Mouse (Mus musculus): ENCODE measurements around the gene Apela. TPM values are rescaled to one million over a fixed set of nuclear protein-coding genes. Genes with fewer than 3 reads are reported as not detected.

The Apela gene
- 90.5 and 96.4 TPM in 2 replicates for polyA plus RNA-seq (2011; ENCODE audit: insufficient read depth, insufficient read length, low read depth, missing spikeins)

DNA sequence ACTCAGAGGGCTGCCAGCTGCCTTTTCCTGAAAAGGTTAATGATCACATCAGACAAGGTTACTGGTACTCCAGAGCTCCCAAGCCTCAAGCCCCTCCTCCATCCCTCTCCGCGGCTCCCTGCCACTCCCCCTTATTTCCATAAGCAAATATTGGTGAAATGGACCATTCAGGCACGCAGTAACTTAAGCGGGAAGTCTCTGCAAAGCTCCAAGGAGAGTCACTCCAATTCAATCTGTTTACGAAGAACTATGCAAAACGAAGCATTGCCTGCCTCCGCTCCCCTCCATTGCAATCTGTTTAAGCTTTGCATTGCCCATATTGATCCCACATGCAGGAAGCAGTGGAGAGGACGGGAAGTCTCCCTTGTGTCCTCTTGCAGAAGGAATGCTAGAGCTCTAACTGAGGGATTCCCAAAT, at the start of gene Apela:
Apela (minus strand) TSS at position 220 of the 417 bp plus-strand sequence.
- peaks cover 5% of the 10 kb centered on the region; the same call in 1 of the 2 replicates for H3K36me3 ChIP-seq (ENCODE audit: control insufficient read depth, insufficient read depth, low read length, poor library complexity, severe bottlenecking)

DNA sequence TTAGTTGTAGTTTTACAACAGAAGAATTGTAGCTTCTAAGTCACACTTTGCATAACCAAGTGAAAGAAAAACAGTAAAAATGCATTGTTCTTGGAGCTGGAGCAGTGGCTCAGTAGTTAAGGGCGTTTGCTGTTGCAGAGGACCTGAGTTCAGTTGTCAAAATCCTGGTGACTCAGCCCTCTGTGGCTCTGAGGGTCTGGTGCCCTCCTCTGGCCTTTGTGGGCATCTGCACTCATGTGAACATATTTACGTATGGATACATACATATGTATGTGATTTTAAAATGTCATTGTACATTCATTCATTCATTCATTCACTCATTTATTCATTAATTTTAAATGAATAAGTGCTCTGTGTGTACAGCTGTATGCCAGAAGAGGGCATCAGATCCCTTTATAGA, 48.5 kb upstream of the Apela start:
- H3K36me3 ChIP-seq (ENCODE audit: control insufficient read depth, insufficient read depth, low read length, poor library complexity, severe bottlenecking): no peaks in the 10 kb centered on the region
- no peaks in the 10 kb centered on the region for H3K4me1 ChIP-seq (ENCODE audit: control insufficient read depth, insufficient read depth, low read length)
- H3K27me3 ChIP-seq (ENCODE audit: control insufficient read depth, insufficient read depth, low read length, poor library complexity, severe bottlenecking): no peaks in the 10 kb centered on the region
- TF ChIP-seq POLR2A (IDR thresholded peaks at IDR 0.05; ENCODE audit: insufficient read depth, low read length) (no peak), CTCF (IDR thresholded peaks at IDR 0.05; ENCODE audit: low read depth, low read length) (peak; percentile 76), EP300 (IDR thresholded peaks at IDR 0.05; ENCODE audit: insufficient read depth, low read depth, low read length) (no peak)
- H3K9me3 ChIP-seq (replicated peaks; ENCODE audit: control insufficient read depth, insufficient read depth, low read length, poor library complexity, severe bottlenecking): no peaks in the 10 kb centered on the region
- no peak overlapping the region for H3K4me3 ChIP-seq (ENCODE audit: low read depth, low read length)
- no peak overlapping the region for H3K9ac ChIP-seq (ENCODE audit: low read depth, poor library complexity, severe bottlenecking)
- no peak overlapping the region for H3K27ac ChIP-seq (ENCODE audit: insufficient read depth, low read length)

More for the DNA sequence above, at the start of gene Apela:
- Histone ChIP-seq H3K27me3 (ENCODE audit: control insufficient read depth, insufficient read depth, low read length, poor library complexity, severe bottlenecking) (no peaks in the 10 kb centered on the region), H3K27ac (ENCODE audit: insufficient read depth, low read length) (peak within 1 kb of the TSS; percentile 92), H3K9me3 (replicated peaks; ENCODE audit: control insufficient read depth, insufficient read depth, low read length, poor library complexity, severe bottlenecking) (no peaks in the 10 kb centered on the region), H3K4me3 (ENCODE audit: low read depth, low read length) (peak within 1 kb of the TSS; percentile 79), H3K4me1 (ENCODE audit: control insufficient read depth, insufficient read depth, low read length) (no peaks in the 10 kb centered on the region), H3K9ac (ENCODE audit: low read depth, poor library complexity, severe bottlenecking) (peak within 1 kb of the TSS; percentile 95)
- TF ChIP-seq EP300 (IDR thresholded peaks at IDR 0.05; ENCODE audit: insufficient read depth, low read depth, low read length): peak; percentile 71
- no peak for TF ChIP-seq CTCF (IDR thresholded peaks at IDR 0.05; ENCODE audit: low read depth, low read length)
- peak; percentile 22 for TF ChIP-seq POLR2A (IDR thresholded peaks at IDR 0.05; ENCODE audit: insufficient read depth, low read length)

DNA sequence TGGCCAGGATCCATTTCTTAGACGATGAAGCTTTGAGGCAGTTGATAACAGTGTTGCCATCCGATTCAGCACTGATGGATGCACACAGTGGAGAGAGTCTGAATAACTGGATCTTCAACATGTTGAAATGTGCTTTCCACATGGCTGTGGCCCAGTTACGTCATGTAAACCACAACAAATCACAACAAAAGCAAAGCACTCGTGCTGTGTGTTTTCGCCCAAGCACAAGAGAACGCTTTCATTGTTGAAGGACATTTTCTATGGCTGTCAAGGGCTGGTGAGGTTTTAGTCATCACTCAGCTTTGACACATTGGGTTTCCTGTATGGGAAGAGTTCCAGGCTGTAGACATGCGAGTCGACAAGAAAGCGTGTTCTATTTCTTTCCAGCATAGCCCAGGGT, 43.6 kb upstream of the Apela start:
- Histone ChIP-seq H3K9ac (ENCODE audit: low read depth, poor library complexity, severe bottlenecking) (no peak overlapping the region), H3K27me3 (ENCODE audit: control insufficient read depth, insufficient read depth, low read length, poor library complexity, severe bottlenecking) (no peaks in the 10 kb centered on the region), H3K4me3 (ENCODE audit: low read depth, low read length) (no peak overlapping the region), H3K27ac (ENCODE audit: insufficient read depth, low read length) (no peak overlapping the region), H3K9me3 (replicated peaks; ENCODE audit: control insufficient read depth, insufficient read depth, low read length, poor library complexity, severe bottlenecking) (no peaks in the 10 kb centered on the region), H3K36me3 (ENCODE audit: control insufficient read depth, insufficient read depth, low read length, poor library complexity, severe bottlenecking) (no peaks in the 10 kb centered on the region), H3K4me1 (ENCODE audit: control insufficient read depth, insufficient read depth, low read length) (no peaks in the 10 kb centered on the region)
- no peak for TF ChIP-seq POLR2A (IDR thresholded peaks at IDR 0.05; ENCODE audit: insufficient read depth, low read length)
- no peak for TF ChIP-seq EP300 (IDR thresholded peaks at IDR 0.05; ENCODE audit: insufficient read depth, low read depth, low read length)
- TF ChIP-seq CTCF (IDR thresholded peaks at IDR 0.05; ENCODE audit: low read depth, low read length): no peak

DNA sequence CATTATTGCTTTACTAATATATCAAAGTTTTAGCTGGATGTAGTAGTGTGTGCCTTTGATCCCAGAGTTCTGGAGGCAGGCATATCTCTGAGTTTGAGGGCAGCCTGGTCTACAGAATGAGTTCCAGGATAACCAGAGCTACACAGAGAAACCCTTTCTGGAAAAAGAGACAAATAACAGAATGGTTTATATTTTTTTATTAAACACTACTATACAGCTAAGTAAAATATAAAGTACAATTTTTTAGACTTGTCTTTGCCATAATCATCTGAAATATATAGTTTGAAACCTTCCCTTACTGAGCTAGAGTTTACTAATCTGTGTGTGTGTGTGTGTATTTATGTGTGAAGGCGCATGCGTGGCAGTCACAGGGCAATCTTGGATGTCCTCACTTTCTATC, 37.6 kb upstream of the Apela start, which contains the start of gene Gm10663:
Gm10663 (plus strand) TSS at position 301 of the 400 bp plus-strand sequence.
- no peaks in the 10 kb centered on the region for H3K4me1 ChIP-seq (ENCODE audit: control insufficient read depth, insufficient read depth, low read length)
- no peak within 1 kb of the TSS for H3K4me3 ChIP-seq (ENCODE audit: low read depth, low read length)
- H3K9me3 ChIP-seq (replicated peaks; ENCODE audit: control insufficient read depth, insufficient read depth, low read length, poor library complexity, severe bottlenecking): no peaks in the 10 kb centered on the region
- no peaks in the 10 kb centered on the region for H3K36me3 ChIP-seq (ENCODE audit: control insufficient read depth, insufficient read depth, low read length, poor library complexity, severe bottlenecking)
- no peak within 1 kb of the TSS for H3K27ac ChIP-seq (ENCODE audit: insufficient read depth, low read length)
- no peak within 1 kb of the TSS for H3K9ac ChIP-seq (ENCODE audit: low read depth, poor library complexity, severe bottlenecking)
- no peaks in the 10 kb centered on the region for H3K27me3 ChIP-seq (ENCODE audit: control insufficient read depth, insufficient read depth, low read length, poor library complexity, severe bottlenecking)
- TF ChIP-seq EP300 (IDR thresholded peaks at IDR 0.05; ENCODE audit: insufficient read depth, low read depth, low read length) (no peak), POLR2A (IDR thresholded peaks at IDR 0.05; ENCODE audit: insufficient read depth, low read length) (no peak), CTCF (IDR thresholded peaks at IDR 0.05; ENCODE audit: low read depth, low read length) (no peak)

DNA sequence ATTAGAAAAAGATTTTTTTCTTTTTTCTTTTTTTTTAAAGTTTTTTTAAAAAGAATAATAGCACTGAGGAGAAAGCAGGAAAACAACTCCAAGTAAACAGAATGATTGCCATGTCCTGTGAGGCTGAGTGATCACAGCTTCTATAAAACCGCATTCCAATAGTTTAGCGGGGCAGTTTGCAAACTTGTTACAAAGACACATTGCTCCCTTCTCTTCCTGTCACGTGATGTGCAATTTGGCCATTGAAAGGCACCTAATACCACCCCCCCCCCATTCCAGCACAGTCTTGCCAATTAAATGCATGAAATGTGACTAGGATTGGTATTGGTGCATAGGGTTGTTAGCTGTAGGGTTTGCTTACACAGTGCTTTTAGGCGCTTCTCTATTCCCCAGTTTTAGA, 33.9 kb upstream of the Apela start:
- H3K4me3 ChIP-seq (ENCODE audit: low read depth, low read length): no peak overlapping the region
- H3K27me3 ChIP-seq (ENCODE audit: control insufficient read depth, insufficient read depth, low read length, poor library complexity, severe bottlenecking): no peaks in the 10 kb centered on the region
- peaks cover 20% of the 10 kb centered on the region for H3K9me3 ChIP-seq (replicated peaks; ENCODE audit: control insufficient read depth, insufficient read depth, low read length, poor library complexity, severe bottlenecking)
- H3K36me3 ChIP-seq (ENCODE audit: control insufficient read depth, insufficient read depth, low read length, poor library complexity, severe bottlenecking): no peaks in the 10 kb centered on the region
- no peaks in the 10 kb centered on the region for H3K4me1 ChIP-seq (ENCODE audit: control insufficient read depth, insufficient read depth, low read length)
- TF ChIP-seq EP300 (IDR thresholded peaks at IDR 0.05; ENCODE audit: insufficient read depth, low read depth, low read length) (no peak), POLR2A (IDR thresholded peaks at IDR 0.05; ENCODE audit: insufficient read depth, low read length) (no peak), CTCF (IDR thresholded peaks at IDR 0.05; ENCODE audit: low read depth, low read length) (no peak)
- no peak overlapping the region for H3K27ac ChIP-seq (ENCODE audit: insufficient read depth, low read length)
- H3K9ac ChIP-seq (ENCODE audit: low read depth, poor library complexity, severe bottlenecking): no peak overlapping the region

DNA sequence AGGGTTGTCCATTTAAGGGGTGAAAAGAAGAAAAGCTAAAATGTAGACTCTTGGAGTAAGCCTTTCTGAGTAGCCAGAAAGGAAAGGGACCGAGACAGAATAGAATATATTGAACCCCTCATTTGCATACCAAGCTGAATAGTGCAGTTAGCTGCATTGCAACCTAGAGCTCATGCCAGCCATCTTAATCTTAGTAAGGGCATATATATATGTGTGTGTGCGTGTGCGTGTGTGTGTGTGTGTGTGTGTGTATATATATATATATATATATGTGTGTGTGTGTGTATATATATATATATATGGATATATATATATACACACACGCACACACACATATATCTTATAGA, 31.3 kb upstream of the Apela start:
- Histone ChIP-seq H3K27ac (ENCODE audit: insufficient read depth, low read length) (peak overlapping the region; percentile 91), H3K9ac (ENCODE audit: low read depth, poor library complexity, severe bottlenecking) (no peak overlapping the region), H3K27me3 (ENCODE audit: control insufficient read depth, insufficient read depth, low read length, poor library complexity, severe bottlenecking) (no peaks in the 10 kb centered on the region), H3K4me3 (ENCODE audit: low read depth, low read length) (no peak overlapping the region), H3K9me3 (replicated peaks; ENCODE audit: control insufficient read depth, insufficient read depth, low read length, poor library complexity, severe bottlenecking) (peaks cover 20% of the 10 kb centered on the region), H3K4me1 (ENCODE audit: control insufficient read depth, insufficient read depth, low read length) (peaks cover 5% of the 10 kb centered on the region), H3K36me3 (ENCODE audit: control insufficient read depth, insufficient read depth, low read length, poor library complexity, severe bottlenecking) (no peaks in the 10 kb centered on the region)
- TF ChIP-seq CTCF (IDR thresholded peaks at IDR 0.05; ENCODE audit: low read depth, low read length) (no peak), EP300 (IDR thresholded peaks at IDR 0.05; ENCODE audit: insufficient read depth, low read depth, low read length) (no peak), POLR2A (IDR thresholded peaks at IDR 0.05; ENCODE audit: insufficient read depth, low read length) (no peak)

Data from ES-Bruce4 (cell line).